Mouse (Mus musculus): Measurements from ENCODE around the gene Tdrd1. TPM values are rescaled to one million over a fixed set of nuclear protein-coding genes. Genes with fewer than 3 reads are reported as not detected.

The Tdrd1 gene
- total RNA-seq, 2 experiments from 2014 or later = 0.84 to 0.85 TPM

GRCm38 (mm10) chr19:56821040-56821797 is 4.8 kb upstream of the Tdrd1 start:
- intact Hi-C loops (cut with DNase I) = loop anchor here (5.0 kb wide), 1 partner anchor 86 kb away; no protein-coding TSS in a partner anchor

GRCm38 (mm10) chr19:56821798-56822447 is 4.1 kb upstream of the Tdrd1 start, which contains the start of gene Ccdc186:
Ccdc186 (minus strand) TSS chr19:56822190.
- intact Hi-C loops (cut with DNase I) = loop anchor here (5.0 kb wide), 1 partner anchor 85 kb away; no protein-coding TSS in a partner anchor
- peak; percentile 95 to 97 for DNase-seq (ENCODE audit: extremely low spot score in 1 of 2, low spot score in 2 of 2)

More at GRCm38 (mm10) chr19:56821040-56821797, 4.8 kb upstream of the Tdrd1 start:
- DNase-seq (ENCODE audit: extremely low spot score in 1 of 2, low spot score in 2 of 2) = no peak

DNA sequence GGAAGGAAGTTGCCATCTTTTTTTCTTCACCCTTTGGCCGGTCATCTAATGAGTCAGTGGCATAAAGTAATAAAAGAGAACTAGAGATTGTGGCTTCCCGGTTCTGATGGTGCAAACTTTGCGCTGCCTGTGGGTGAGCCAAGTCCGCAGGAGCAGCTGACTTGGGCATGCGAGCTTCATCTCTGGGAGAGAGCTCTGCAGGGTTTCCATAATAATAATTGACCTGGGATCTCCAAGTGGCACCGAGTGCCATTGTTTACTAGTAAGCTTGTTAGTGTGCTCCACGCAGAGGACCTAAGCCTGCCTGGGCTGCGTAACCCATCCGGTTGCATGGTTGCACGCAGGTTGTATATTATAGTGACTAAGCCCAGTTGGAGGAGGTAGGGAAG is 3.6 kb upstream of the Tdrd1 start:
- intact Hi-C loops (cut with DNase I) = loop anchor here (5.0 kb wide), 1 partner anchor 85 kb away; no protein-coding TSS in a partner anchor
- DNase-seq (ENCODE audit: extremely low spot score in 1 of 2, low spot score in 2 of 2) = no peak

- intact Hi-C loops (cut with DNase I) = no loop called here
- DNase-seq (ENCODE audit: extremely low spot score in 1 of 2, low spot score in 2 of 2) = no peak
These were observed 2.3 kb downstream of the Tdrd1 start for GRCm38 (mm10) chr19:56828305-56828704.

GRCm38 (mm10) chr19:56829267-56829666 is 3.3 kb downstream of the Tdrd1 start:
- no peak for DNase-seq (ENCODE audit: extremely low spot score in 1 of 2, low spot score in 2 of 2)
- intact Hi-C loops (cut with DNase I) = no loop called here

GRCm38 (mm10) chr19:56830163-56830562 is 4.2 kb downstream of the Tdrd1 start:
- DNase-seq (ENCODE audit: extremely low spot score in 1 of 2, low spot score in 2 of 2) = no peak
- intact Hi-C loops (cut with DNase I) = no loop called here

GRCm38 (mm10) chr19:56835340-56835739 is 9.3 kb downstream of the Tdrd1 start:
- intact Hi-C loops (cut with DNase I) = no loop called here
- DNase-seq (ENCODE audit: extremely low spot score in 1 of 2, low spot score in 2 of 2) = peak in 1 of 2 experiments; percentile 53

DNA sequence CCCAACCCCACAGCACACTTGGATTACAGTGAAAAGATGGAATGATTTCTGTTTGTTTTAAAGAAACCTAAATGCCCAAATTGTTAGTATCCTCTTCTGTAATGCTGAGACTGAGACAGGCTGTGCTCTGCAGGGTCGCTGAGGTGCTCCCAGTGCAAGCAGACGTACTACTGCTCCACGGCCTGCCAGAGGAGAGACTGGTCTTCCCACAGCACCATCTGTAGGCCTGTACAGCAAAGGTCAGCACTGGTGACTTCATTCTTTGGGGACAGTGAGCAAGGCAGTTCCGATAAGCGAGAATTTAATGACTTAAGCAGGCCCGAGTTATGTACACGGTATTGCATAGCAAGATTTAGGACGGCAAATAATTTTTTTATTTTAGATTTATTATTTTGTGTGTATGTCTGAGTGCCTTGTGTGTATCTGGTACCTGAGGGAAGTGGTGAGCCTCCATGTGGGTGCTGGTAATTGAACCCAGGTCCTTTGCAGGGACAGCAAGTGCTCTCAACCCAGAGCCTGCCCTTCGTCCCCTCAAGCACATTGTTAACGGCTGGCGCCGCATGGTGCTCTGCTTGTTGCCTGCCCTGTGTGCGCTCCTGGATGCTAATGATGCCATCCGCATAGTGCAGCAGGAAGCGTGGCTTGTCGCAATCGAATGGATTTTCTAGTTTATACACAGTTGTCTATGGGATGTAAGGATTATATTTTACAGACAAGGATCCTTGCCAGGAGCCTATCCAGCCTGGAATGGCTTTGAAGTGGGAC is 13.1 kb downstream of the Tdrd1 start:
- DNase-seq (ENCODE audit: extremely low spot score in 1 of 2, low spot score in 2 of 2) = no peak
- intact Hi-C loops (cut with DNase I) = no loop called here

DNA sequence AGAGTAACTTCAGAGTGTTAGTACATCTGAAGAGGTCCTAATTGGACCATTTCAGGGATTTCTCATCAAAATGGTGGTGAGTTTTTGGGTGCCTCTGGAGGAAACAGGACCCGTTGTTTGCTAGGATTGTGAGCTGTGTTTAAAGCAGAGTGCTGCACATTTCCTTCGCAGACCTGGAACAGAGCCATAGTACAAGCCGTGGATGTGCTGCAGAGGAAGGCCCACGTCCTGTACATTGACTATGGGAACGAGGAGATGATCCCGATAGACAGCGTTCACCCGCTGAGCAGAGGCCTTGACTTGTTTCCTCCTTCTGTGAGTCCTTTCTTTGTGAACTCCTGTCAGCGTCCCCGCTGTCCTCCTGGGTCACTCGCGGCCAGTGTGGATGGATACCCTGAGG is 17.0 kb downstream of the Tdrd1 start:
- no peak for DNase-seq (ENCODE audit: extremely low spot score in 1 of 2, low spot score in 2 of 2)
- intact Hi-C loops (cut with DNase I) = no loop called here

DNA sequence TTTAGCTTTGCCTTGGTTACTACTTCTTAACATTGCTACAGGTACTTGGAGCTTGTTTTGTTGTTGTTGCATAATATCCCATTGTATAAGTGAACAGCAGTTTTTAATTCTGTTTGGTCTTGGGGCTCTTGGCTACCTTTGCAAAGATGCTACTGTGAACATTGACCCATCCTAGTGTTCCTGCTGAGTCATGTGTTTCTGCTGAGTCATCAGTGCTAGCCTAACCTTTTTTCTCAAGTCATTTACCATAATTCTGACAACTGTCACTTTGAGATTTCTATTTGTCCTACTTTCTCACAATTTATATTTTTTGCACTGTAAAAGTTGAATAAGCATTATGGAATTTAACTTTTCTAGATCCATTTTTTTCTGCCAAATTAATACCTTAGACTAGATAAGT is 26.6 kb downstream of the Tdrd1 start:
- intact Hi-C loops (cut with DNase I) = no loop called here
- DNase-seq (ENCODE audit: extremely low spot score in 1 of 2, low spot score in 2 of 2) = no peak

GRCm38 (mm10) chr19:56856455-56856854 is 30.4 kb downstream of the Tdrd1 start:
- intact Hi-C loops (cut with DNase I) = no loop called here
- DNase-seq (ENCODE audit: extremely low spot score in 1 of 2, low spot score in 2 of 2) = no peak

GRCm38 (mm10) chr19:56867701-56868100 is 41.7 kb downstream of the Tdrd1 start:
- DNase-seq (ENCODE audit: extremely low spot score in 1 of 2, low spot score in 2 of 2) = no peak
- intact Hi-C loops (cut with DNase I) = no loop called here

DNA sequence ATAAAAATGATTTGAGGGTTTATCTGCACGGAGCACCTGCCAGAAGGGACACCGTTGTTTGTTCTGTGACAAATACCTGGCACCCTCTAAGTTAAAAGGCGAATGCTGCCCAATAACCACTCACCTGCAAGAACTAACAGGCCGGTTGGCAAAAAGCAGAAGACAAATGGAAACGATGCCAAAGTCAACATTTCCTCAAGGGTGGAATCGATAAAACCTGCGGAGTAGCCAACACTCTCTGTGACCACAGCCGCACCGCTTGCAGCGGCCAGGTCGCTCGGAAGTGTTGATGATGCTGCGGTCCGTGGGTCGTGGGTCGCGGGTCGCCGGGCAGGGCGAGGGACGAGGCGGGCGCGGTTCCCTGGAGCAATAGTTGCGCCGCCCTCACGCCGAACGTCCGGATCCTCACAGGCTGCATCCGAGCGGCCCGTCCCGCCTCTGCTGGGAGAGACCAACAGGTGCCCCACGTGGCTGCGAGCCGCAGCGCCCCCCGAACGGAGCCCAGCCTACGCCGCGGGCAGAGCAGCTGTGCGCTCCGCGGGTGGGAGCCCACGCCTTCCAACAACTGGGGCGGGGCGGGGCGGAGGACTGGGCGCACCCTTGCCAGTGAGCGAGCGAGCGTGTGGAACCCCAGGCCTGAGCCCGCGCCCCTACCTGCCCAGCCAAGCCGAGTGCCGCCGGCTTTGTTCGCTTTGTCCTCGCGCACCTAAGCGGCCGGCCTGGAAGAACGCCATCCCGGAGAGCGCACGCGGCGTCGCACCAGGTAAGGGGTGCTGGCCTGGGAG is 48.0 kb downstream of the Tdrd1 start, which contains the start of gene Vwa2:
TSS of gene Vwa2 (plus strand) at position 434 of the 785 bp plus-strand sequence.
- intact Hi-C loops (cut with DNase I) = no loop called here
- DNase-seq (ENCODE audit: extremely low spot score in 1 of 2, low spot score in 2 of 2) = peak in 1 of 2 experiments; percentile 52

- DNase-seq (ENCODE audit: extremely low spot score in 1 of 2, low spot score in 2 of 2) = no peak
- intact Hi-C loops (cut with DNase I) = no loop called here
These were observed 48.7 kb downstream of the Tdrd1 start for GRCm38 (mm10) chr19:56874601-56875315.

GRCm38 (mm10) chr19:56877364-56877763 is 51.4 kb downstream of the Tdrd1 start:
- intact Hi-C loops (cut with DNase I) = no loop called here
- DNase-seq (ENCODE audit: extremely low spot score in 1 of 2, low spot score in 2 of 2) = no peak

DNA sequence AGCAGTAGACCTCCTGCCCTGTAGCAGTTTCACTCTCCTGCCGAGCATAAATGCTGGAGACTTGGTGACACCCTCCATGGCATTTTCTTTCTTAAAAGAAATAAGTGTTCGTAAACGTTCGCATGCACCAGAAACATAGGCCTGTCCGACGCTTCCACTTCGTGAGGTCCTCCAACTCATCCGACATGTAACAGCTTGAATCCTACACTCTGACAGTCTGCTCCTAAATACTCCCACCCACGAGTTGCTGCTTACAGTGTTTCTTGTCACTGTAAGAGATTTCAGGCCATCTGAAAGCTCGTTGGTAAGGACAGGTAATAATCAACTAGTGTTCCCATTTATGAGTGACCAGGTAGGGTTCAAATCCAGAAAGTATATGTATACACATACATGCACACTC is 61.9 kb downstream of the Tdrd1 start:
- intact Hi-C loops (cut with DNase I) = no loop called here
- no peak for DNase-seq (ENCODE audit: extremely low spot score in 1 of 2, low spot score in 2 of 2)

GRCm38 (mm10) chr19:56888654-56889053 is 62.6 kb downstream of the Tdrd1 start:
- intact Hi-C loops (cut with DNase I) = no loop called here

GRCm38 (mm10) chr19:56891438-56891837 is 65.4 kb downstream of the Tdrd1 start:
- DNase-seq (ENCODE audit: extremely low spot score in 1 of 2, low spot score in 2 of 2) = no peak
- intact Hi-C loops (cut with DNase I) = no loop called here

More at GRCm38 (mm10) chr19:56888654-56889053, 62.6 kb downstream of the Tdrd1 start:
- no peak for DNase-seq (ENCODE audit: extremely low spot score in 1 of 2, low spot score in 2 of 2)
